Mouse (Mus musculus) C2C12 (cell line): ENCODE data around the gene Mocs1. TPM values are rescaled to one million over a fixed set of nuclear protein-coding genes. Genes with fewer than 3 reads are reported as not detected.

Source experiments
- H3K27me3 ChIP-seq: one replicate; pipeline ENCODE4 v1.6.1; 2011; ENCODE audit not compliant: control insufficient read depth, insufficient read depth, insufficient read length
- H3K36me3 ChIP-seq: one replicate; pipeline ENCODE4 v1.6.1; 2011; ENCODE audit not compliant: control insufficient read depth, insufficient read depth
- H3K4me3 ChIP-seq: one replicate; pipeline ENCODE4 v1.5.1; 2011; ENCODE audit warnings: mild to moderate bottlenecking, control low read depth; ENCODE audit not compliant: poor library complexity, insufficient read depth, severe bottlenecking
- H3K79me2 ChIP-seq: one replicate; pipeline ENCODE4 v1.6.1; 2011; ENCODE audit not compliant: control insufficient read depth, insufficient read depth
- H3K79me3 ChIP-seq: one replicate; pipeline ENCODE4 v1.6.1; 2011; ENCODE audit warnings: low read depth, control low read depth
- H3ac ChIP-seq: one replicate; pipeline ENCODE3; 2011; ENCODE audit warnings: low read depth; ENCODE audit not compliant: control insufficient read depth, insufficient read length
- CEBPB ChIP-seq: IDR thresholded peaks from one replicate; pipeline ENCODE4 v1.6.1; 2011; ENCODE audit warnings: low read depth, mild to moderate bottlenecking, control low read depth, moderate library complexity
- CTCF ChIP-seq: IDR thresholded peaks from one replicate; pipeline ENCODE4 v1.5.1; 2011; ENCODE audit not compliant: control insufficient read depth, insufficient read depth, insufficient read length
- FOSL1 ChIP-seq: IDR thresholded peaks from one replicate; pipeline ENCODE4 v1.8.0; 2011; ENCODE audit warnings: mild to moderate bottlenecking, low read length; ENCODE audit not compliant: poor library complexity, insufficient read depth, severe bottlenecking
- MAX ChIP-seq: IDR thresholded peaks from one replicate; pipeline ENCODE4 v1.6.1; 2011; ENCODE audit warnings: mild to moderate bottlenecking, control low read depth
- MYOD1 ChIP-seq: IDR thresholded peaks from one replicate; pipeline ENCODE4 v1.6.1; 2011; ENCODE audit warnings: low read depth; ENCODE audit not compliant: control insufficient read depth, insufficient read length
- MYOG ChIP-seq: IDR thresholded peaks from one replicate; pipeline ENCODE4 v1.6.1; 2011; ENCODE audit not compliant: control insufficient read depth, insufficient read length; ENCODE audit errors: extremely low read depth
- USF1 ChIP-seq: IDR thresholded peaks from one replicate; pipeline ENCODE4 v1.6.1; 2011; ENCODE audit warnings: low read depth, mild to moderate bottlenecking, control low read depth, moderate library complexity
- polyA plus RNA-seq: library from polyadenylated mRNA; unstranded; fragments of >200 nt; fragmentation: generic; extraction: Trizol; gene quantifications from one replicate; pipeline ENCODE4 v1.2.1, GENCODE M21; 2012; ENCODE audit warnings: missing spikeins

Gene Mocs1
- polyA plus RNA-seq, 1 experiment = 13.7 TPM

DNA sequence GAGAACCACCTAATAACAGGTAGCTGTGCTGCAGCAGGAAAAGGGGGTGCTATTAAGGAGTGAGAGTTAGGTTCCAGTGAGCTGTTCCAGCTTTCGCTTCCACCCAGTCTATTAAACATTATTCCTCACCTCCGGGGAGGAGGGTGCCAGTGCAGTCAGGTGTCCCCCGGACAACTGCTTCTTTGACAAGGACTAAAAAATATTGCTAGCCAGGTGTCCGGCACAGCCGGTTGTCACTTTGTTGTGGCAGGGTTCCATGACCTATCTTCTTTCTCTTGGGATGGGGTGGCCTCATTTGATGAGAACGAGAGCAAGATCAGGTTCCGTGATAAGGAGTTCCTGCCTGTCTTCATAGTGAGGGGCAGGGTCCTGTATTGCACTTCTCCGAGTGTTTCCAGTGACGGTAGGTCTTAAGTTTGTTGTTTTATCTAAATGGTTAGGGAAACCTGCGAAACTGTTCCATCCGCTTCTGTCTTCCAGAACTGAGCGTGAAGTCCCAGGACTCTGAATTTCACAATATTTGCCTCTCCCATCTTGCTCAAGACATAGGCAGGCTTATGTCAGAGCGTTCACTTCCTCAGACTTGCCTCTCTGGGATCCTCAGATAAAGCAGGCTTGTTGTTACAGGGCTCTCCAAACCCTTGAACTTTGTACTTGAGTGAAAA lies 721 bp downstream of the Mocs1 start:
- Histone ChIP-seq H3K4me3 (peak overlapping the region; percentile 69), H3K79me2 (peaks cover 27% of the 10 kb centered on the region), H3K36me3 (peaks cover 9% of the 10 kb centered on the region), H3K27me3 (no peaks in the 10 kb centered on the region), H3ac (peak overlapping the region; percentile 69), H3K79me3 (peaks cover 5% of the 10 kb centered on the region)
- TF ChIP-seq MAX (no peak), CEBPB (peak; percentile 24)

DNA sequence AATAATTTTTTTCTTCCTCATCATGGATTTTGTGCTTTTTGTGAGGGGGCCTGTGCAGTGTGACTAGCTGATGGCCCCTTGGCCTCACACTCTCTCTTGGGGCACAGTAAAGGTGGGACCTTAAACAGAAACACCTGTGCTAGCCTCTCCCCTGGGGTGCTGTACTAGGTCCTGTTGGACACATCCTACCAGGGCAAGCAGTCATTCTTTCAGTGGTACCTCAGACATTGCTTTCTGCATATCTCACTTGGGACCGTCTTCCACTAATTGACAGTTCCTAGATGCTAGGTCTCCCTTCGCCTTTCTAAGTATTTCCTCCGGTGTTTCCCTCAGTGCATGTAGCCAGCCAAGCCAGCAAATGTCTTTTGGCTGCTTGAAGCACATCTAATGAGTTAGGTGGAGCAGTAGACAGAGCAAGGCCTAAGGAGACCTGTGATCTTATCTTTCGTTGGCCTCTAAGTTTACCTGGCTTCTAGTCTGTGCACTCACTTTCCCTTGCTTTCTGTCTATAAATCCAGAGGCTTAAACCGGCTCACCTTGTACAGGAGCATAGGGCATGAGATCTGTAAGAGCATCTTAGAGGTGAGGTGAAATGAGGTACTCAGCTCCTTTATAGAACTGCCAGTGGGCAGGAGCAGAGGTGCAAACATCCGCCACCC lies 1.4 kb downstream of the Mocs1 start:
- Histone ChIP-seq H3K79me2 (peaks cover 27% of the 10 kb centered on the region), H3K36me3 (peaks cover 16% of the 10 kb centered on the region), H3K79me3 (peaks cover 5% of the 10 kb centered on the region), H3K27me3 (no peaks in the 10 kb centered on the region), H3ac (no peak overlapping the region), H3K4me3 (peak overlapping the region; percentile 69)
- TF ChIP-seq CEBPB (no peak), MYOD1 (no peak), CTCF (no peak), MYOG (no peak), MAX (no peak), FOSL1 (no peak), USF1 (no peak)

DNA sequence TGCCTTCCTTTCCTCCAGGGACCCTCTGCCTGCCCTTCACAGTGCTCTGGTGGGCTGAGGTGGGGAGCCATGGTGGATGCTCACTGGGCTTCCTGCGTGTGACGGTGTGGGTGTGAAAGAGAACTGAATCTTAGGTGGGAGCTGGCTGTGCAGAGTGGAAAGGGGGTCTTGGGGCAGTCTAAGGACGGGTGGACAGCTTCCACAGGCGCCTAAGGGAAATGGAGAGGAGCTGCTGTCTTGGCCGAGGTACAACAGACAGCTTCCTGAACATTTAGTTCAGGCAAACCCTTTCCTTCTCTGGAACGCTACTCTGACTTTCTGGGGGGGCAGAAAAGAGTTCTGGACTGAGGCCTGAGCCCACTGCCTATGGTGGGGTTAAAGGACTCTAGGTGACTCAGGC lies 2.0 kb downstream of the Mocs1 start:
- H3ac ChIP-seq = no peak overlapping the region
- H3K79me3 ChIP-seq = peaks cover 5% of the 10 kb centered on the region
- H3K27me3 ChIP-seq = no peaks in the 10 kb centered on the region
- peaks cover 21% of the 10 kb centered on the region for H3K36me3 ChIP-seq
- TF ChIP-seq MAX (no peak), CTCF (no peak), MYOD1 (no peak), FOSL1 (no peak), USF1 (no peak), MYOG (no peak), CEBPB (no peak)
- H3K79me2 ChIP-seq = peaks cover 27% of the 10 kb centered on the region
- H3K4me3 ChIP-seq = no peak overlapping the region

DNA sequence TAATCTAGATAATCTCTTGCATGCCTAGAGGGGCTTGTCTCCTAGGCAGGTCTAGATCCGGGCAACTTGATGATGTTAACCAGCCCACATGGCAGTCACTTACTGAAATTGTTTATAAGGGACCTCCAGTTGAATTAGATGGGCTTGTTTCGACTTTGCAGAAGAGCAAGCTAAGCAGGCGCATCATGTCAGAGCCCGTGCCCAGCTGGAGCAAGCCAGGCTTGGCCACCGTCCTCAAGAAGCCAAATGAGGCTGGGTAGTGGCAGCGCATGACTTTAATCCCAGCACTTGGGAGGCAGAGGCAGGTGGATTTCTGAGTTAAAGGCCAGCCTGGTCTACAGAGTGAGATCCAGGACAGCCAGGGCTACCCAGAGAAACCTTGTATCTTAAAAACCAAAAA lies 3.0 kb downstream of the Mocs1 start:
- H3K27me3 ChIP-seq = no peaks in the 10 kb centered on the region
- peaks cover 31% of the 10 kb centered on the region for H3K36me3 ChIP-seq
- H3K79me2 ChIP-seq = peaks cover 27% of the 10 kb centered on the region
- no peak overlapping the region for H3ac ChIP-seq
- H3K79me3 ChIP-seq = peaks cover 5% of the 10 kb centered on the region
- no peak for TF ChIP-seq MAX
- no peak for TF ChIP-seq FOSL1
- no peak for TF ChIP-seq CEBPB
- TF ChIP-seq CTCF = no peak
- no peak for TF ChIP-seq USF1
- no peak for TF ChIP-seq MYOG
- no peak for TF ChIP-seq MYOD1
- no peak overlapping the region for H3K4me3 ChIP-seq

DNA sequence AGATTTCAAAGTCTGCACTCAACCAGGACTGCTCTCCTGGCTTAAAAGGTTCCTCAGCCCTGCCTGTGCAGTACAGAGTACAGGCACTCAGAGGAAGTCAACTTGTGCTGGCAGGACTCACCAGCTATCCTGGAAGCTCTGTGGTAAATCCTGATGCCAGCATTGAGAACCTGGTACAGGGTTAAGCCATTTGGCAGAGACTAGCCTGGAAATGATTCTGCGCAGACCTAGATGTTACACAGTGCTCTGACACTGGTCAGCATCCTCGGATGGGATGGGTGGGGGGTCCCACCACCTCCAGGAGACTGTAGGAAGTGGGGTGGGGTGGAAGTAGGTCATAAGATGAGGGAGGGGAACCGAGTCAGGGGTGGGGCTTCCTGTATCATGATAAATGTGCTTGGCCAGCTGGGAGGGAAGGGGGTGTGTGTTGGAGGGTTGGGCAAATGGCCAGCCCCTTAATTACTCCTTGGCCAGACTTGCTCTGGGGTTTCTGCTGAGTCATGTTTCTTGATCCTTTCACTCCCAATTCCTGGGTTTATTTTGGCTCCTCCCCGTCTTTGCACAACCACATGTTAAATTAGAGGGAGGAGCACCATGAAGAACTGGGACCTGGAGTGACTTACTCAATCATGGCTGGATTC lies 4.0 kb downstream of the Mocs1 start:
- H3ac ChIP-seq = no peak overlapping the region
- H3K79me2 ChIP-seq = peaks cover 27% of the 10 kb centered on the region
- H3K36me3 ChIP-seq = peaks cover 40% of the 10 kb centered on the region
- H3K4me3 ChIP-seq = no peak overlapping the region
- H3K27me3 ChIP-seq = no peaks in the 10 kb centered on the region
- TF ChIP-seq CEBPB (peak; percentile 56), MAX (no peak)
- peaks cover 5% of the 10 kb centered on the region for H3K79me3 ChIP-seq

DNA sequence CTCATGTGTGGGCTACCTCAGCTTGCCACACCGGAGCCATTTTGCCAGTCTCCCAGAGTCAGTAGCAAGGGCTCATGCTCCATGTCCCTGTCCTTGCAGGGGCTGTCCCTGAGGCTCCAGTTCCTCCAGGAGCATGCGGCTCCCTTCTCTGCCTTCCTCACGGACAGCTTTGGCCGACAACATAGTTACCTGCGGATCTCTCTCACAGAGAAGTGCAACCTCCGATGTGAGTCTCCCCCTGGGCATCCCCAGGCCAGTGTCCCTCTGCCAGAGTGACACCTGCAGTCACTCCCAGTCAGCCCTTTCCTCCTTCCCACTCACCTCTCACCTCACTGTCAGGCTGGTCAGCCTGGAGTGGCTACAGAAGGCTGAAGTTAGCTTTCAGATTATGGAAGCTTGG lies 4.9 kb downstream of the Mocs1 start:
- peaks cover 42% of the 10 kb centered on the region for H3K36me3 ChIP-seq
- TF ChIP-seq MYOG = no peak
- no peak for TF ChIP-seq CTCF
- TF ChIP-seq MAX = no peak
- no peak for TF ChIP-seq MYOD1
- TF ChIP-seq CEBPB = no peak
- no peak for TF ChIP-seq USF1
- no peak overlapping the region for H3K4me3 ChIP-seq

More for the DNA sequence above, 4.9 kb downstream of the Mocs1 start:
- Histone ChIP-seq H3K79me3 (peaks cover 5% of the 10 kb centered on the region), H3ac (no peak overlapping the region), H3K79me2 (peaks cover 27% of the 10 kb centered on the region), H3K27me3 (no peaks in the 10 kb centered on the region)
